Mouse (Mus musculus): Measurements from ENCODE around the gene Mthfd1.

GRCm38 (mm10) chr12:76241084-76241483, 14.0 kb upstream of the Mthfd1 start:
- no peak for TF ChIP-seq CTCF (IDR thresholded peaks at IDR 0.05; ENCODE audit: control insufficient read depth, insufficient read depth, insufficient read length)
- TF ChIP-seq MAX (IDR thresholded peaks at IDR 0.05): no peak
- no peak for TF ChIP-seq USF1 (IDR thresholded peaks at IDR 0.05; ENCODE audit: low read depth)
- TF ChIP-seq FOSL1 (IDR thresholded peaks at IDR 0.05; ENCODE audit: insufficient read depth, low read length, poor library complexity, severe bottlenecking): no peak
- no peak for TF ChIP-seq MYOG (IDR thresholded peaks at IDR 0.05; ENCODE audit: control insufficient read depth, extremely low read depth, insufficient read length)
